Mouse (Mus musculus): ENCODE results near the gene Glce. TPM values are rescaled to one million over a fixed set of nuclear protein-coding genes. Genes with fewer than 3 reads are reported as not detected.

Gene Glce
- 31.7 and 33.3 TPM in 2 replicates for polyA plus RNA-seq (2014; fragmentation: Nextera tagmentation; extraction: Ambion mirVana)

- Histone ChIP-seq H3K4me1 (ENCODE audit: control insufficient read depth, insufficient read depth, low read length) (no peaks in the 10 kb centered on the region), H3K9me3 (replicated peaks; ENCODE audit: control insufficient read depth, low read length) (no peaks in the 10 kb centered on the region), H3K4me3 (ENCODE audit: low read depth, low read length) (peak within 1 kb of the TSS; percentile 76), H3K27ac (replicated peaks; ENCODE audit: low read depth, low read length) (peak within 1 kb of the TSS; percentile 63), H3K4me2 (ENCODE audit: low read depth, low read length) (peak within 1 kb of the TSS; percentile 61), H3K36me3 (replicated peaks; ENCODE audit: control insufficient read depth, insufficient read depth, low read depth, low read length) (no peaks in the 10 kb centered on the region), H3K27me3 (ENCODE audit: control insufficient read depth, insufficient read depth, low read length) (no peaks in the 10 kb centered on the region), H3K9ac (replicated peaks; ENCODE audit: low read length) (peak within 1 kb of the TSS; percentile 88)
- peak; percentile 98 for DNase-seq (ENCODE audit: low spot score)
- peak; percentile 99 for ATAC-seq (replicated peaks; ENCODE audit: insufficient number of reproducible peaks, low FRiP score, low TSS enrichment, low read depth)
- WGBS = under 1% methylated on average over 51 of the region's 51 CpGs
Observed at GRCm38 (mm10) chr9:62122508-62123215, at the start of gene Glce. TSS of gene Glce (minus strand) at chr9:62122655.

GRCm38 (mm10) chr9:62172239-62172638, 49.8 kb upstream of the Glce start:
- WGBS = 83% methylated on average over 3 of the region's 3 CpGs
- H3K4me1 ChIP-seq (ENCODE audit: control insufficient read depth, insufficient read depth, low read length) = no peaks in the 10 kb centered on the region
- DNase-seq (ENCODE audit: low spot score) (no peak), ATAC-seq (replicated peaks; ENCODE audit: insufficient number of reproducible peaks, low FRiP score, low TSS enrichment, low read depth) (no peak)
- no peaks in the 10 kb centered on the region for H3K27me3 ChIP-seq (ENCODE audit: control insufficient read depth, insufficient read depth, low read length)
- H3K9me3 ChIP-seq (replicated peaks; ENCODE audit: control insufficient read depth, low read length) = no peaks in the 10 kb centered on the region
- H3K4me2 ChIP-seq (ENCODE audit: low read depth, low read length) = no peak overlapping the region
- no peak overlapping the region for H3K27ac ChIP-seq (replicated peaks; ENCODE audit: low read depth, low read length)
- no peaks in the 10 kb centered on the region for H3K36me3 ChIP-seq (replicated peaks; ENCODE audit: control insufficient read depth, insufficient read depth, low read depth, low read length)
- H3K4me3 ChIP-seq (ENCODE audit: low read depth, low read length) = no peak overlapping the region
- H3K9ac ChIP-seq (replicated peaks; ENCODE audit: low read length) = no peak overlapping the region

- Histone ChIP-seq H3K36me3 (replicated peaks; ENCODE audit: control insufficient read depth, insufficient read depth, low read depth, low read length) (no peaks in the 10 kb centered on the region), H3K27me3 (ENCODE audit: control insufficient read depth, insufficient read depth, low read length) (no peaks in the 10 kb centered on the region), H3K9me3 (replicated peaks; ENCODE audit: control insufficient read depth, low read length) (no peaks in the 10 kb centered on the region), H3K27ac (replicated peaks; ENCODE audit: low read depth, low read length) (no peak overlapping the region), H3K9ac (replicated peaks; ENCODE audit: low read length) (no peak overlapping the region), H3K4me2 (ENCODE audit: low read depth, low read length) (no peak overlapping the region), H3K4me3 (ENCODE audit: low read depth, low read length) (no peak overlapping the region), H3K4me1 (ENCODE audit: control insufficient read depth, insufficient read depth, low read length) (no peaks in the 10 kb centered on the region)
- ATAC-seq (replicated peaks; ENCODE audit: insufficient number of reproducible peaks, low FRiP score, low TSS enrichment, low read depth) (no peak), DNase-seq (ENCODE audit: low spot score) (no peak)
- 85% methylated on average over 2 of the region's 2 CpGs for WGBS
Observed at GRCm38 (mm10) chr9:62170921-62171320, 48.5 kb upstream of the Glce start.

- DNase-seq (ENCODE audit: low spot score) = no peak
- no peak overlapping the region for H3K9ac ChIP-seq (replicated peaks; ENCODE audit: low read length)
- no peak overlapping the region for H3K4me3 ChIP-seq (ENCODE audit: low read depth, low read length)
- H3K27ac ChIP-seq (replicated peaks; ENCODE audit: low read depth, low read length) = no peak overlapping the region
- 49% methylated on average over 5 of the region's 5 CpGs for WGBS
- H3K4me2 ChIP-seq (ENCODE audit: low read depth, low read length) = no peak overlapping the region
- no peaks in the 10 kb centered on the region for H3K36me3 ChIP-seq (replicated peaks; ENCODE audit: control insufficient read depth, insufficient read depth, low read depth, low read length)
- no peaks in the 10 kb centered on the region for H3K27me3 ChIP-seq (ENCODE audit: control insufficient read depth, insufficient read depth, low read length)
- no peak for ATAC-seq (replicated peaks; ENCODE audit: insufficient number of reproducible peaks, low FRiP score, low TSS enrichment, low read depth)
- H3K9me3 ChIP-seq (replicated peaks; ENCODE audit: control insufficient read depth, low read length) = no peaks in the 10 kb centered on the region
- H3K4me1 ChIP-seq (ENCODE audit: control insufficient read depth, insufficient read depth, low read length) = no peaks in the 10 kb centered on the region
Observed at GRCm38 (mm10) chr9:62166621-62167020, 44.2 kb upstream of the Glce start.

GRCm38 (mm10) chr9:62166186-62166585, 43.7 kb upstream of the Glce start:
- Histone ChIP-seq H3K4me1 (ENCODE audit: control insufficient read depth, insufficient read depth, low read length) (no peaks in the 10 kb centered on the region), H3K4me3 (ENCODE audit: low read depth, low read length) (no peak overlapping the region), H3K9me3 (replicated peaks; ENCODE audit: control insufficient read depth, low read length) (no peaks in the 10 kb centered on the region), H3K9ac (replicated peaks; ENCODE audit: low read length) (no peak overlapping the region), H3K4me2 (ENCODE audit: low read depth, low read length) (no peak overlapping the region), H3K27me3 (ENCODE audit: control insufficient read depth, insufficient read depth, low read length) (no peaks in the 10 kb centered on the region), H3K27ac (replicated peaks; ENCODE audit: low read depth, low read length) (no peak overlapping the region), H3K36me3 (replicated peaks; ENCODE audit: control insufficient read depth, insufficient read depth, low read depth, low read length) (no peaks in the 10 kb centered on the region)
- DNase-seq (ENCODE audit: low spot score) (peak; percentile 27), ATAC-seq (replicated peaks; ENCODE audit: insufficient number of reproducible peaks, low FRiP score, low TSS enrichment, low read depth) (0 out of 2 replicates have a peak, but pooled peaks have one; percentile 23)
- 32% methylated on average over 4 of the region's 4 CpGs for WGBS

- 11% methylated on average over 4 of the region's 4 CpGs for WGBS
- H3K9ac ChIP-seq (replicated peaks; ENCODE audit: low read length) = no peak overlapping the region
- H3K27me3 ChIP-seq (ENCODE audit: control insufficient read depth, insufficient read depth, low read length) = no peaks in the 10 kb centered on the region
- no peaks in the 10 kb centered on the region for H3K36me3 ChIP-seq (replicated peaks; ENCODE audit: control insufficient read depth, insufficient read depth, low read depth, low read length)
- H3K4me2 ChIP-seq (ENCODE audit: low read depth, low read length) = no peak overlapping the region
- no peaks in the 10 kb centered on the region for H3K4me1 ChIP-seq (ENCODE audit: control insufficient read depth, insufficient read depth, low read length)
- no peak overlapping the region for H3K4me3 ChIP-seq (ENCODE audit: low read depth, low read length)
- DNase-seq (ENCODE audit: low spot score) (peak; percentile 85), ATAC-seq (replicated peaks; ENCODE audit: insufficient number of reproducible peaks, low FRiP score, low TSS enrichment, low read depth) (0 out of 2 replicates have a peak, but pooled peaks have one; percentile 56)
- no peaks in the 10 kb centered on the region for H3K9me3 ChIP-seq (replicated peaks; ENCODE audit: control insufficient read depth, low read length)
- peak overlapping the region; percentile 43; the same call in 1 of the 2 replicates for H3K27ac ChIP-seq (replicated peaks; ENCODE audit: low read depth, low read length)
Observed at GRCm38 (mm10) chr9:62162889-62163291, 40.4 kb upstream of the Glce start.

GRCm38 (mm10) chr9:62160788-62161187, 38.3 kb upstream of the Glce start:
- no peaks in the 10 kb centered on the region for H3K9me3 ChIP-seq (replicated peaks; ENCODE audit: control insufficient read depth, low read length)
- no peak overlapping the region for H3K27ac ChIP-seq (replicated peaks; ENCODE audit: low read depth, low read length)
- H3K4me3 ChIP-seq (ENCODE audit: low read depth, low read length) = no peak overlapping the region
- ATAC-seq (replicated peaks; ENCODE audit: insufficient number of reproducible peaks, low FRiP score, low TSS enrichment, low read depth) = no peak
- no peaks in the 10 kb centered on the region for H3K27me3 ChIP-seq (ENCODE audit: control insufficient read depth, insufficient read depth, low read length)
- no peaks in the 10 kb centered on the region for H3K4me1 ChIP-seq (ENCODE audit: control insufficient read depth, insufficient read depth, low read length)
- WGBS = 54% methylated on average over 6 of the region's 6 CpGs
- H3K36me3 ChIP-seq (replicated peaks; ENCODE audit: control insufficient read depth, insufficient read depth, low read depth, low read length) = no peaks in the 10 kb centered on the region
- no peak for DNase-seq (ENCODE audit: low spot score)
- H3K4me2 ChIP-seq (ENCODE audit: low read depth, low read length) = no peak overlapping the region
- no peak overlapping the region for H3K9ac ChIP-seq (replicated peaks; ENCODE audit: low read length)

GRCm38 (mm10) chr9:62158746-62159145, 36.3 kb upstream of the Glce start:
- Histone ChIP-seq H3K4me2 (ENCODE audit: low read depth, low read length) (no peak overlapping the region), H3K4me3 (ENCODE audit: low read depth, low read length) (no peak overlapping the region), H3K27ac (replicated peaks; ENCODE audit: low read depth, low read length) (no peak overlapping the region), H3K36me3 (replicated peaks; ENCODE audit: control insufficient read depth, insufficient read depth, low read depth, low read length) (no peaks in the 10 kb centered on the region), H3K4me1 (ENCODE audit: control insufficient read depth, insufficient read depth, low read length) (no peaks in the 10 kb centered on the region), H3K9me3 (replicated peaks; ENCODE audit: control insufficient read depth, low read length) (no peaks in the 10 kb centered on the region), H3K27me3 (ENCODE audit: control insufficient read depth, insufficient read depth, low read length) (no peaks in the 10 kb centered on the region), H3K9ac (replicated peaks; ENCODE audit: low read length) (no peak overlapping the region)
- no peak for ATAC-seq (replicated peaks; ENCODE audit: insufficient number of reproducible peaks, low FRiP score, low TSS enrichment, low read depth)
- no peak for DNase-seq (ENCODE audit: low spot score)
- WGBS = 85% methylated on average over 4 of the region's 4 CpGs

Data from embryonic facial prominence, embryonic 11.5 days (tissue).